Mouse (Mus musculus): ENCODE results near the gene Tm7sf2.

GRCm38 (mm10) chr19:6016532-6016931, 51.6 kb downstream of the Tm7sf2 start:
- no peak for TF ChIP-seq POLR2A (IDR thresholded peaks at IDR 0.05; ENCODE audit: low read depth, low read length)
- TF ChIP-seq CTCF (IDR thresholded peaks at IDR 0.05; ENCODE audit: extremely low read depth, insufficient read depth, insufficient read length, insufficient replicate concordance): no peak
